Mouse (Mus musculus) spleen, adult 2 months (tissue): ENCODE data around the gene Dnph1. TPM values are rescaled to one million over a fixed set of nuclear protein-coding genes. Genes with fewer than 3 reads are reported as not detected.
"Not testable (repeated sequence)": the region's sequence is repeated elsewhere in the genome, so short reads cannot be mapped to it uniquely, and the experiment has no call there.

Experiments used
- DNase-seq, 2 experiments: peaks; one replicate each; pipeline versions ENCODE4 v3.0.0 to v3.0.0-alpha.2; 2012 to 2021; ENCODE audit warnings: low spot score in 2 of 2, low read depth in 1 of 2
- H3K27ac ChIP-seq: fragments of 200-500 bp; 2 replicates; pipeline ENCODE4 v1.5.1; 2012; ENCODE audit warnings: low read length, inconsistent platforms; ENCODE audit not compliant: insufficient read depth
- H3K27me3 ChIP-seq: fragments of 200-500 bp; 2 replicates; pipeline ENCODE4 v1.6.1; 2012; ENCODE audit warnings: mild to moderate bottlenecking, moderate library complexity, low read length, inconsistent platforms; ENCODE audit not compliant: control insufficient read depth, insufficient read depth
- H3K36me3 ChIP-seq: fragments of 200-500 bp; 2 replicates; pipeline ENCODE4 v1.6.1; 2012; ENCODE audit warnings: mild to moderate bottlenecking, low read length, inconsistent platforms; ENCODE audit not compliant: control insufficient read depth, insufficient read depth
- H3K4me1 ChIP-seq: fragments of 200-500 bp; 2 replicates; pipeline ENCODE4 v1.6.1; 2011; ENCODE audit warnings: inconsistent platforms; ENCODE audit not compliant: control insufficient read depth, insufficient read depth, insufficient read length
- H3K4me3 ChIP-seq: fragments of 200-500 bp; 2 replicates; pipeline ENCODE4 v1.5.1; 2011; ENCODE audit warnings: mild to moderate bottlenecking, inconsistent platforms; ENCODE audit not compliant: insufficient read depth, insufficient read length; ENCODE audit errors: extremely low read depth
- CTCF ChIP-seq: fragments of 200-500 bp; IDR thresholded peaks from 2 replicates; pipeline ENCODE4 v1.5.1; 2011; ENCODE audit warnings: mild to moderate bottlenecking, inconsistent platforms; ENCODE audit not compliant: insufficient read depth, insufficient read length, insufficient replicate concordance; ENCODE audit errors: extremely low read depth
- POLR2A ChIP-seq: fragments of 200-500 bp; IDR thresholded peaks from 2 replicates; pipeline ENCODE4 v1.6.1; 2011; ENCODE audit warnings: low read depth, low read length, inconsistent platforms
- WGBS: fragments of 180-500 bp; shearing (Covaris S2); methylation state at CpG from one replicate; pipeline ENCODE4 v1.1.7; 2018; 5-methylcytosine and 5-hydroxymethylcytosine counted together
- polyA plus RNA-seq: library from polyadenylated mRNA; depleted of rRNA; stranded (reverse); fragments of >200 nt; gene quantifications from 2 replicates; pipeline ENCODE4 v1.2.3, GENCODE M21; 2012

The Dnph1 gene
- polyA plus RNA-seq, 1 experiment = 2.3 TPM

DNA sequence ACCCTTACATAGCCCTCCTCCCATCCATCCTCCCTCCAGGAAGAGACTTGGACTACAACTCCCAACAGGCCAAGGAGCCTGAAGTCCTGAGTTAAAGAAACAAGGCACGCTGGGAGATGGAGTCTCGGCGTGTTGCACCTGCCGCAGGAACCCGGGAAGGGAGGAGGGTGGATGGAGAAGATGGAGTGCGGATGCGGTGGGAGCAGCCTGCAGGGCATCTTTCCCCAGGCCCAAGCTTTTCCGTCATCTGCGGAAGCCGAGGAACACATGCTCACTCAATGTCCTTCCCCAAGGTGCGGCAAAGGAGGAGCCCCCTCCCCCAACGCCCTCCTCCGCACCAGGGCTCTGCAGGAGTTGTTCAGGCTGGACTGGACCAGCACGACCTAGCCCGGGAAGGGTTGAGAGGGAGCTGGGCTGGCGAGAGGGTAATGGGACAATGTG is 12.9 kb upstream of the Dnph1 start:
- Histone ChIP-seq H3K27ac (no peak overlapping the region), H3K27me3 (peaks cover 11% of the 10 kb centered on the region), H3K4me3 (peak overlapping the region; percentile 51), H3K4me1 (peaks cover 5% of the 10 kb centered on the region), H3K36me3 (no peaks in the 10 kb centered on the region)
- no peak for DNase-seq
- WGBS = 3% methylated on average over 16 of the region's 16 CpGs
- TF ChIP-seq CTCF (no peak), POLR2A (no peak)

DNA sequence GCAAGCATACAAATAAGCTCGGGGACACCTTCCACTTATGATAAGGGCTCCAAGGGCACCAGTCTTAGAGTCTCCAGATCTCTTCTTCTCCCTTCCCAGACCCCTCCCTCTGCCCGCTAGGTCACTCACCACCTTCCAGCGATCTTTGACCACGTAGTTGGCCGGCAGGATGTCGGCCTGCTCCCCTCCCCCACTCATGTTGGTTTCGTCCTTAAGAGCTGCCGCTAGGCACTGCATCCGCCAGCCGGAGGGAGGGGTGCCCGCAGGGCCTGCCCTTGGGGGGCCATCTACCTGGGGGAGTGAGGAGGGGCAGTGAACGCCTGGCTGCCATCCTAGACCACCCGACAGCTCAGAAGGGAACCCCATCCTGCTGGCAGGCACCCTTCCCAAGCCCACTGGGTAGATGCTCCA is 12.5 kb upstream of the Dnph1 start:
- WGBS = 2% methylated on average over 13 of the region's 13 CpGs
- Histone ChIP-seq H3K4me1 (peaks cover 5% of the 10 kb centered on the region), H3K36me3 (no peaks in the 10 kb centered on the region), H3K27me3 (peaks cover 11% of the 10 kb centered on the region), H3K27ac (no peak overlapping the region; the same call in 1 of the 2 replicates), H3K4me3 (peak overlapping the region; percentile 51)
- peak; percentile 4 to 24 for DNase-seq
- TF ChIP-seq CTCF (no peak), POLR2A (no peak)

DNA sequence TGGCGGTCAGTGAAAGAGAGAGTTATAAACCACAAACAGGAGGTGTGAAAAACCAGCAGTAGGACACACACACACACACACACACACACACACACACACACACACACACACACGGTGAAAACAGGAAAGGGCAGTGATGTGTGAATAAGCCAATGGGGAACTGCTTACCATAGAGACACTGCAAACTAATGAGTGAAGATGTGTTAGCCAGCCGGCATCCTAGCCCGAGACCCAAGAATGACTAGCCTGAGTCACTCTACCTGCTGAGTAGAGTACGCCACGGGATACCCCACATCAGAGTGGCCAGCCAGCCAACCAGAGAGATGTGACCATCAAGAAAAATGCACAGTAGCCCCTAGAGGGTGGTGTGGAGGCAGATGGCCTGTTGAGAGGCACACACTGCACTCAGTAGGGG is 12.0 kb upstream of the Dnph1 start:
- Histone ChIP-seq H3K4me1 (peaks cover 5% of the 10 kb centered on the region), H3K27ac (no peak overlapping the region), H3K4me3 (no peak overlapping the region), H3K27me3 (peaks cover 11% of the 10 kb centered on the region), H3K36me3 (no peaks in the 10 kb centered on the region)
- WGBS = 7% methylated on average over 6 of the region's 6 CpGs
- TF ChIP-seq POLR2A (no peak), CTCF (no peak)
- peak; percentile 11 to 12 for DNase-seq

DNA sequence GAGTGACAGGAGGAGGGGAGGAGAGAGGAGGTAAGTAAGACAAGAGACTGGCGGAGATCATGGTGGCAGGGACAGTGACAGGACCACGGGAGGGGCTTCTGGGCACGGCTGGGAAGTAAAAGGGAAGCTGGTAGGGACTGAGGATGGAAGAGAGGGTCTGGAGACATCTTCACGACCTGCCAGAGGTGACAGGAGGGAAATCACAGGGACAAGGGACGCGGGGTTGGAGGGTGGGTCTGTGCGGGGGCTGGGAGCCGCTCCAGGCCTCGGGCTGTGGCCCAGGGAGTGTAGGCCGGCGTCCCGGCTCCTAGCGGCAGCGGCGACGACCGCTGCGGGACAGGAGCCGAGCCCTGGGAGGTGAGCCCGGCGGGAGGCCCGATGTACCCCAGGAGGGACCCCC is 9.5 kb upstream of the Dnph1 start:
- no peak for TF ChIP-seq CTCF
- Histone ChIP-seq H3K4me1 (peaks cover 5% of the 10 kb centered on the region), H3K36me3 (no peaks in the 10 kb centered on the region), H3K27ac (no peak overlapping the region), H3K4me3 (no peak overlapping the region), H3K27me3 (peaks cover 11% of the 10 kb centered on the region)
- DNase-seq = no peak
- 13% methylated on average over 17 of the region's 22 CpGs for WGBS

DNA sequence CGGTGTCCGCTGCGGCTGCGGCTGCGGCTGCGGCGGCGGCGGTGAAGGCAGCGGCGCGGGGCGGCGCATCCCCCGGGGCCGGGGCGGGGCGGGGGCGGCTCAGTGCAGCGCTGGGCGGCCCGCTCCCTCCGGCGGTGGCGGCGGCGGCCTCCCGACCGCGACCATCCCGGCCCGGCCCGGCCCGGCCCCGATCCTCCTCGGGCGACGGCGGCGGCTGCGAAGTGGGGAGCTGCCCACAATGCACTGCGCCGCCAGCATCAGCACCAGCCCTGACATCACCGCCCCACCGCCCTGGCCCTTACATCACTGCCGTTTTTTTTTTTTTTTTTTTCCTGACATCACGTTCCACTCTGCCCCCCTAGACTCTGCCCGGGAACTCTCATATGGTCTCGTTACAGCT is 9.1 kb upstream of the Dnph1 start, which contains the start of gene Ttbk1:
Gene Ttbk1, minus strand, starts transcription at position 245 of the 400 bp plus-strand sequence.
- Histone ChIP-seq H3K4me1 (peaks cover 5% of the 10 kb centered on the region), H3K36me3 (no peaks in the 10 kb centered on the region), H3K27ac (no peak within 1 kb of the TSS), H3K27me3 (peaks cover 11% of the 10 kb centered on the region), H3K4me3 (no peak within 1 kb of the TSS)
- 2% methylated on average over 39 of the region's 49 CpGs for WGBS
- DNase-seq = no peak
- TF ChIP-seq POLR2A (no peak), CTCF (no peak)

DNA sequence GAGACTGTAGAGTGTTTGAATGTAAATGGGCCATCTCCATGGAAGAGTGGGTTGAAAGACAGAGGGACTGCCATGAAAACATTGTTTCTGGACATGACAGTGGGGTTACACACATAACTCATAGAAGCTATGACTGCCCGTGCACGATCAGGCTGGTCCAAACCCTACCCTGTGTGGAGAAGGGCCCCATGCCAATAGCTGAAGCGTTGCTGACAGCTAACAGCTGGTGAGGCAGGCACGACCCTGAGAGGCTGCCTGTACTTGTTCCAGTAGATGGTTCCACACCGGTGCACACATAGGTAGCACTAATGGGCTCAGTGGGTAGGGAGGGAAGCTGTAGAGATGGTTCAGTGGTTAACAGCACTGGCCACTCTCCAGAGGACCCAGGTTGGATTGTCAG is 1.0 kb upstream of the Dnph1 start:
- no peak for DNase-seq
- no peak overlapping the region for H3K4me3 ChIP-seq
- TF ChIP-seq POLR2A = no peak
- TF ChIP-seq CTCF = no peak
- H3K4me1 ChIP-seq = peaks cover 6% of the 10 kb centered on the region; the same call in 1 of the 2 replicates
- no peak overlapping the region for H3K27ac ChIP-seq
- WGBS = 63% methylated on average over 5 of the region's 5 CpGs
- H3K36me3 ChIP-seq = no peaks in the 10 kb centered on the region
- no peaks in the 10 kb centered on the region for H3K27me3 ChIP-seq

DNA sequence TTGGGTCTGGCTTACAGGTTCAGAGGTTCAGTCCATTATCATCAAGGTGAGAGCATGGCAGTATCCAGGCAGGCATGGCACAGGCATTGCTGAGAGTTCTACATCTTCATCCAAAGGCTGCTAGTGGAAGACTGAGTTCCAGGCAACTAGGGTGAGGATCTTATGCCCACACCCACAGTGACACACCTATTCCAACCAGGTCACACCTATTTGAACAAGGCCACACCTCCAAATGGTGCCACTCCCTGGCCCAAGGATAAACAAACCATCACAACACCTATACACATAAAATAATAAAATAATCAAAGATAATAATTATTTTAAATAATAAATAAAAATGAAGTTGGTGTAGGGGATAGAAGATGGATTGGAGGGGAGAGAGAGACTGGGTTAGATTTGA is 430 bp upstream of the Dnph1 start:
- not testable (repeated sequence) for H3K4me1 ChIP-seq, H3K27me3 ChIP-seq, H3K4me3 ChIP-seq

DNA sequence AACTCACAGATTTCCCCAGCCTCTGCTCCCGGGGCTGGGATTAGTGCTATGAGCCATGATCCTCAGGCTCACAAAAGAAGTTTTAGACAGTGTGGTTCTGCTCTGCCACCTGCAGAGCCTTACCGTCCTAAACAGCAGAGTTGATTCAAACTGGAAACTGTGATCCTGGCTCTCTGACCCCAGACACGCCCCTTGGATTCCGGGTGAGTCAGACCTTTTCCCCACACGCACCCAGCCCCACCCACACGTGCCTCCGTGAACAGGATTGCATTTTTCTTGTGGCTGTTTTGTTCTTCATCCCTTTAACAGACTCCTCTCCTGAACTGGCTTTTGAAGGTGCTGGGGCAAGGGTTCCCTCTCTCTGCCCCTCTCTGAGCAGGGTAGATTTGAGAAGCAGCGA is 1.4 kb downstream of the Dnph1 start:
- no peak overlapping the region for H3K27ac ChIP-seq
- DNase-seq = no peak
- no peaks in the 10 kb centered on the region for H3K36me3 ChIP-seq
- WGBS = 85% methylated on average over 8 of the region's 8 CpGs
- H3K4me1 ChIP-seq = peaks cover 6% of the 10 kb centered on the region; the same call in 1 of the 2 replicates
- TF ChIP-seq CTCF = no peak
- TF ChIP-seq POLR2A = no peak
- H3K4me3 ChIP-seq = no peak overlapping the region
- H3K27me3 ChIP-seq = no peaks in the 10 kb centered on the region

More for the DNA sequence above, 430 bp upstream of the Dnph1 start:
- not testable (repeated sequence) for H3K27ac ChIP-seq, DNase-seq, H3K36me3 ChIP-seq
